Mouse (Mus musculus): Measurements from ENCODE around the gene Brwd1. TPM values are rescaled to one million over a fixed set of nuclear protein-coding genes. Genes with fewer than 3 reads are reported as not detected.
"Not testable (repeated sequence)": the region's sequence is repeated elsewhere in the genome, so short reads cannot be mapped to it uniquely, and the experiment has no call there.

The Brwd1 gene
- polyA plus RNA-seq, 1 experiment from 2014 or later, result 141 TPM

DNA sequence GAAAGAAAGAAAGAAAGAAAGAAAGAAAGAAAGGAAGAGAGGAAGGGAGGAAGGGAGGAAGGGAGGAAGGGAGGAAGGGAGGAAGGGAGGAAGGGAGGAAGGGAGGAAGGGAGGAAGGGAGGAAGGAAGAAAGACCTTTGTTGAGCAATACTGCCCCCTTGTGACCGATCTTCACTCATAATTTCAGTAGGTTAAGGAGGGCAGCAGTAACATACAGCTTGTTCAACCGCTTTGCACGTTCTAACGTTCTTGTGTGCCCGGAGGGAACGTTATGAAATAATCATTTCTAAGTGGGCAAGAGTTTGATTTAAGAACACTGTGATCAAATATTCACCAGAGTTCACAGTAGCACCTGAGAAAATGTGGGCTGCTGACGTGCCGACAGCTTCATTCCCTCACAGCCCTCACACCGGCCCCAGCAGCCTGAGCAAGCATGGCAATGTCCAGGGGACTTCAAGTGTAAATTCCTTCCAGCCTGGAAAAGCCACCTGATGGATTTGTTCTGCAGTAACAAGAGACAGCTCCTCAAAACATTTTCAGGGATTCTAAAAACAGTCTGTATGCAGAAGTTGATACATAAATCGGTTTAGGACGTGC is 117.8 kb downstream of the Brwd1 start:
- H3K36me3 ChIP-seq, result no peaks in the 10 kb centered on the region
- no peak for ATAC-seq (ENCODE audit: insufficient number of reproducible peaks, insufficient read depth, low FRiP score, low TSS enrichment)
- peaks cover 12% of the 10 kb centered on the region for H3K4me1 ChIP-seq
- no peak overlapping the region for H3K9ac ChIP-seq
- 46% methylated on average over 11 of the region's 11 CpGs for WGBS
- no peaks in the 10 kb centered on the region for H3K27me3 ChIP-seq
- H3K9me3 ChIP-seq, result no peaks in the 10 kb centered on the region
- no peak overlapping the region for H3K4me3 ChIP-seq
- H3K27ac ChIP-seq, result no peak overlapping the region
- no peak overlapping the region for H3K4me2 ChIP-seq (replicated peaks)

DNA sequence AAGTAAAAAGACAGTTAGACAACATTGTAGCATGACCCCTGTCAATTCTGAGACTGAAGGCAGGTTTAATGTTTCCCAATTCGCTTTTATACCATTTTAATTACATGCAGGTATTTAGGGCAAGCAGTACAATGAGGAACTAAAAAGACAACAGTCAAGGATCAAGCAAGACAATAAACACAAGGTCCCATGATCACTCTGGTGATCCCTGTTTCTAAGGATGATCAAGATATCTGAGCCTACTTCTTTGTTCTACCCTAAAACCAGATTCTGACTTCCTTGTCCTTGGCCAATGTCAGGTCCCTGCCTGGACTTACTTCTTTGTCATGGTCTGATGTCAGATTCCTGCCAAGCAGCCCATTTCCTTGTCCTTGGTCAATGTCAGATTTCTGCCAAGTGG is 120.8 kb downstream of the Brwd1 start:
- H3K4me2 ChIP-seq (replicated peaks); H3K36me3 ChIP-seq; H3K27ac ChIP-seq; H3K9ac ChIP-seq; H3K27me3 ChIP-seq; ATAC-seq (ENCODE audit: insufficient number of reproducible peaks, insufficient read depth, low FRiP score, low TSS enrichment); H3K4me3 ChIP-seq; H3K9me3 ChIP-seq: not testable (repeated sequence)
- peaks cover 12% of the 10 kb centered on the region for H3K4me1 ChIP-seq
- 43% methylated on average over 1 of the region's 1 CpGs for WGBS

DNA sequence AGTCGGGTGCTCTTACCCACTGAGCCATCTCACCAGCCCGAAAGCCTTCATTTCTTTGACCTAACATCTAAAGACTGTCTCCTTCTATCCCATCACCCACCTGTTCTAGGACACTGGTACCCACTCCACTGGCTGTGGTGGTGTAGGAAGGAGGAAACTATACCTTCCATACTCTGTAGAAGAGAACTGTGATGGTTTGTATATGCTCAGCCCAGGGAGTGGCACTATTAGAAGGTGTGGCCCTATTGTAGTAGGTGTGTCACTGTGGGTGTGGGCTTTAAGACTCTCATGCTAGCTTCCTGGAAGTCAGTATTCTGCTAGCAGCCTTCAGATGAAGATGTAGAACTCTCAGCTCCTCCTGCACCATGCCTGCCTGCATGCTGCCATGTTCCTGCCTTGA is 121.6 kb downstream of the Brwd1 start:
- H3K4me1 ChIP-seq, result peaks cover 12% of the 10 kb centered on the region
- H3K27ac ChIP-seq; H3K9me3 ChIP-seq; H3K27me3 ChIP-seq; H3K4me2 ChIP-seq (replicated peaks); H3K36me3 ChIP-seq; H3K4me3 ChIP-seq; ATAC-seq (ENCODE audit: insufficient number of reproducible peaks, insufficient read depth, low FRiP score, low TSS enrichment); H3K9ac ChIP-seq: not testable (repeated sequence)
- WGBS, result 98% methylated on average over 2 of the region's 2 CpGs

DNA sequence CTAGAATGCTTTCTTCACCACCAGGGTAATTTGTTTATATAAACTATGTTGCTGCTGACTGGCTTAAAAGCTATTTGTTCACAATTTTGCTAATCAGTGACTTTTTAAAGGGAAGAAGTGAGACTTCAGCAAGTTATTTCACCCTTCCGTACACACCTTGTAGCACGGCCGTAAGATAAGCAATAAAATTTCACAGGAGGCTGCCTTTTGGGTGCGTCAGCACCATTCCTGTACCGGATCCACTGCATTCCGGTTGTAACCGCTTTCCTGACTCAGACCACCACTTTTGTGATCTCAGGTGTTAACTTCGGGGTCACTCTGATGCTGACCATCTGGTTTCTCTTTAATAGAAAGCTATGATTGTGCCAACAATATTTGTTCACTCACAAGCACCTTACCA is 124.2 kb downstream of the Brwd1 start:
- H3K27ac ChIP-seq, result no peak overlapping the region
- H3K4me2 ChIP-seq (replicated peaks), result no peak overlapping the region
- H3K9ac ChIP-seq, result no peak overlapping the region
- no peaks in the 10 kb centered on the region for H3K27me3 ChIP-seq
- H3K36me3 ChIP-seq, result no peaks in the 10 kb centered on the region
- H3K4me3 ChIP-seq, result no peak overlapping the region
- ATAC-seq (ENCODE audit: insufficient number of reproducible peaks, insufficient read depth, low FRiP score, low TSS enrichment), result no peak
- H3K9me3 ChIP-seq, result no peaks in the 10 kb centered on the region
- peaks cover 10% of the 10 kb centered on the region for H3K4me1 ChIP-seq
- 89% methylated on average over 8 of the region's 8 CpGs for WGBS

DNA sequence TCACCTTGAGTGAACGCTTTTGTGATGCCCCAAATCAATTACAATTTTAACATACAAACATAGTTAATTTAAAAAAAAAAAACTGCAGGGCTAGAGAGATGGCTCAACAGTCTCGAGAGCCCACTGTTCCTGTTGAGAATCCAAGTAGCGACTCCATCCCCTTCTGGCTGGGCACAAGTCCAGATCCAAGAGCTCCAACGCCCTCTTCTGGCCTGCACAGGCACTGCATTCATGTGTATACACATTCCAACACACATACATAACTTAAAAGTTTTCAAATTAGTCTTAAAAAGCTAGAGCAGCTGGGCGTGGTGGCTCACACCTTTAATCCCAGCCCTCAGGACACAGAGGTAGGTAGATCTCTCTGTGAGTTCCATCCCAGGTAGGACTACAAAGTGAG is 125.7 kb downstream of the Brwd1 start:
- no peaks in the 10 kb centered on the region for H3K9me3 ChIP-seq
- 69% methylated on average over 5 of the region's 5 CpGs for WGBS
- H3K27me3 ChIP-seq, result no peaks in the 10 kb centered on the region
- H3K4me2 ChIP-seq (replicated peaks), result no peak overlapping the region
- no peak overlapping the region for H3K4me3 ChIP-seq
- H3K4me1 ChIP-seq, result no peaks in the 10 kb centered on the region
- ATAC-seq (ENCODE audit: insufficient number of reproducible peaks, insufficient read depth, low FRiP score, low TSS enrichment), result no peak
- H3K27ac ChIP-seq, result no peak overlapping the region
- H3K9ac ChIP-seq, result no peak overlapping the region
- H3K36me3 ChIP-seq, result no peaks in the 10 kb centered on the region

DNA sequence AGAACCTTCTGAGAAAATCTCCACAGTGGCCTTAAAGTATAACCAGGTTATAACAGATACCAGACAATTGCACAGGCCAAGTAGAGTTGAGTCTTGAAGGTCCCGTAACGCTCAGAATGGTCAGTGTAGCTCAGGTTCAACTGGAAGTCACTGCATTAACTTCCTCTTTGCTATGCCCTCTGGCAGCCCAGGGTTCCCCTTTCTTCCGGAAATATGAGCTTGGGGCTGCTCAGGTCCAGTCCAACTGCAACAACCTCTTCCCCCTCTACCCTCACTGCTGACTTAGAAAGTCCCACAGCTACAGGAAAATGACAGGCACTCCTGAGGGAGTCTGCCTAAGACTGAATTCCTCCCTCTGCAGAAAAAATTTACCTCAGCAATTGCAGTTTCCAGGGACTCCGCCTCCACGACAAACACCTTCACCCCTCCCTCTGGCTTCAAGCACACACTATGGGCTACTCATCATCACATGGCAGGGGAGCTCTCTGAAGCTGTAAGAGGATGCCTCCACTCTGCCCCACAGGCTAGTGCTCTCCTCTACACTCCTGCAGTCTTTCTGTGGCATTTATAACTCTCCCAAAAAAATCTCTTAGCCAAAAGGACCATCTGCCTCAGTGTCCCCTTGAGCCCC is 126.5 kb downstream of the Brwd1 start:
- H3K4me1 ChIP-seq, result no peaks in the 10 kb centered on the region
- 73% methylated on average over 5 of the region's 5 CpGs for WGBS

DNA sequence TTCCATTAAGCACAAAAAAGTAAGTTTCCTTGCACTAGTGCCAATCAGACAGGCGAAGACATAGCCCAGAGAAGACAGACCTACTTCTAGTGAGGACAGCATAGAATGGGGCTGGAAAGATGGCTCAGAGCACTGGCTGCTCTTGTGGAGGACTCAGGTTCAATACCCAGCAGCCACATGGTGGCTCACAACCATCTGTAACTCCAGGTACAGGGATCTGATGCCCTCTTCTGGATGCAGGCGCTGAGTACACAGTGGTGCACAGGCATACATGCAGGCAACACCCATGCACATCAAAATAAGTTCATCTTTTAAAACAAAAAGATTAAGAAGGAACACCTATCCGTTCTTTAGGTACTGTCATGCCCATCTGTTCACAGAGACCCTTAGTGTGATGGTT is 128.0 kb downstream of the Brwd1 start:
- H3K27ac ChIP-seq, result no peak overlapping the region
- no peak for ATAC-seq (ENCODE audit: insufficient number of reproducible peaks, insufficient read depth, low FRiP score, low TSS enrichment)
- H3K36me3 ChIP-seq, result no peaks in the 10 kb centered on the region
- H3K4me1 ChIP-seq, result no peaks in the 10 kb centered on the region
- H3K9ac ChIP-seq, result no peak overlapping the region
- no peaks in the 10 kb centered on the region for H3K27me3 ChIP-seq
- WGBS, result 81% methylated on average over 3 of the region's 3 CpGs
- no peak overlapping the region for H3K4me3 ChIP-seq
- H3K4me2 ChIP-seq (replicated peaks), result no peak overlapping the region
- H3K9me3 ChIP-seq, result no peaks in the 10 kb centered on the region

More for the DNA sequence above, 126.5 kb downstream of the Brwd1 start:
- H3K27me3 ChIP-seq, result no peaks in the 10 kb centered on the region
- no peak overlapping the region for H3K4me3 ChIP-seq
- ATAC-seq (ENCODE audit: insufficient number of reproducible peaks, insufficient read depth, low FRiP score, low TSS enrichment), result no peak
- no peak overlapping the region for H3K4me2 ChIP-seq (replicated peaks)
- H3K36me3 ChIP-seq, result no peaks in the 10 kb centered on the region
- no peak overlapping the region for H3K9ac ChIP-seq
- no peaks in the 10 kb centered on the region for H3K9me3 ChIP-seq
- H3K27ac ChIP-seq, result no peak overlapping the region

DNA sequence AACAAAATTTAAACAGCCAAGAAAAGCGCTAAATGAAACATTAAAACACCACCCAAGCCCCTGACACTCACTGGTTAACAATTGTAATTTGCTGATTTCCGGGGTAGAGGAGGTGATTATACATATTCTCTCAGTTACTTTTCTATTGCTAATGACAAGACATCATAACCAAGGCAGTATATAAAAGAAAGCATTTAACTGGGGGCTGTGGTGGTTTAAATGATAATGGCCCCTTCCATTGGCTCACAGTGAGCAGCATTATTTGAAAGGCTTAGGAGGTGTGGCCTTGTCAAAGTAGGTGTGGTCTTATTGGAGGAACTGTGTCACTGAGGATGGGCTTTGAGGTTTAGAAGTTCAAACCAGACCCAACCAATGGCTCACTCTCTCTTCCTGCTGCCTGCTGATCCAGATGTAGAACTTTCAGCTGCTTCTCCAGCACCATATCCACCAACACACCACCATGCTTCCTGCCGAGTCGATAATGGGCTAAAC is 129.1 kb downstream of the Brwd1 start:
- Histone ChIP-seq H3K4me1 (no peaks in the 10 kb centered on the region), H3K9me3 (no peaks in the 10 kb centered on the region), H3K4me2 (replicated peaks) (no peak overlapping the region), H3K36me3 (no peaks in the 10 kb centered on the region), H3K27me3 (no peaks in the 10 kb centered on the region), H3K27ac (no peak overlapping the region), H3K9ac (no peak overlapping the region), H3K4me3 (no peak overlapping the region)
- WGBS, result 92% methylated on average over 4 of the region's 4 CpGs
- no peak for ATAC-seq (ENCODE audit: insufficient number of reproducible peaks, insufficient read depth, low FRiP score, low TSS enrichment)

DNA sequence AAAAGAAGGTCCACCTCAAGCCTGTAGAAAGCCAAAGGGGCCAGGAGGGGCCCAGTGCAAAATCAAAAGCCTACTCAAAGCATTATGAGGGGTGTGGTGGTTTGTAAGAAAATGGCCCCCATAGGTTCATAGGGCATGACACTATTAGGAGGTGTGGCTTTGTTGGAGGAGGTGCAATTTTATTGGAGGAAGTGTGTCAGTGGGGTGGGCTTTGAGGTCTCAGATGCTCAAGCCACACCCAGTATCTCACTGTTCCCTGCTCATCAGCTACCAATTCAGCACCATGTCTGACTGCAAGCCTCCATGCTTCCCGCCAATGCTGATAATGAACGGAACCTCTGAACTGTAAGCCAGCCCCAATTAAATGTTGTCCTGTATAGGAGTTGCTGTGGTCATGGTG is 130.9 kb downstream of the Brwd1 start:
- Histone ChIP-seq H3K36me3 (no peaks in the 10 kb centered on the region), H3K4me2 (replicated peaks) (no peak overlapping the region), H3K9me3 (no peaks in the 10 kb centered on the region), H3K9ac (no peak overlapping the region), H3K4me3 (no peak overlapping the region), H3K27me3 (no peaks in the 10 kb centered on the region), H3K4me1 (no peaks in the 10 kb centered on the region), H3K27ac (no peak overlapping the region)
- WGBS, result 89% methylated on average over 2 of the region's 2 CpGs
- no peak for ATAC-seq (ENCODE audit: insufficient number of reproducible peaks, insufficient read depth, low FRiP score, low TSS enrichment)

DNA sequence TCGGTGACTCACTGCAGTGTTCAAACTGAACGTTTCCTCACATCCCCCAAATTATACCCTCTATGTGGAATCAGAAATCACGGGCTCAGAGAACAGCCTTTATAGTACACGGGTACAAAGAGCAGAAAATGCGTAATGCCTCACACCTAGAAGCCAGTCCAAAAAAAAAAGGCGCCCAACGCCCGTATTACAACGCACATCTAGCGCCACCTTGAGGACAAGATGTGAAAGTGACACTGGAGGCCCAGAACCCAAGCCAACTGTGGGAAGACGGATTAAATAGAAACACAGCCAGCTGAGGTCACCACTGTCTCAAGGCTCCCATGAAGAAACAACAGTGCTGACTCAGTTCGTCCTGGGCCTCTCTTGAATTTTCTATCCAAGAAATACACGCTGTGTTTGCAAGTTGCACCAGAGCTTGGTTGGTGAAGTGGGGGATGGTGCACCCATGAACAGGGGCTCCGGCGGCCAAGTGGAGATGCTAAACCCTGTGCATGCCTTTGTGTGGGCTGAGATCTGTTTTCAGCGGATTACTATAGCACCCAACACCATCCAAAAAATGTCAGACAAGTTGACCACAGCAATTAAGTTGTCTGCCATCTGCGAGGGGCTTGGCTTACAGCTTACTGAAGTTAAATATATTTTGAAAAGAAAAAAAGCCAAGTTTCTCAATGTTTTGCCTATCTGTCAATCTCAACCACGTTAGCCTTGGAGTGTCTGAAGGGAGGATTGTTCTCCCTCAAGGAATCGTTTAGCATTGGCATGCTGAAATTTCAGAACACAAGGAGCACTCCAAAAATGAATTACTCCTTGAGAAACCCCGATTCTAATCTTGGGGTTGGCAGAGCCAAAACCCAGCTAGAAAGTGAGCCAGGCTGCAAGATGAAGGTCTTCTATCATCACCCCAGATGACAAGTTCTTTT is 136.7 kb downstream of the Brwd1 start:
- no peaks in the 10 kb centered on the region for H3K36me3 ChIP-seq
- no peak overlapping the region for H3K4me2 ChIP-seq (replicated peaks)
- no peaks in the 10 kb centered on the region for H3K9me3 ChIP-seq
- ATAC-seq (ENCODE audit: insufficient number of reproducible peaks, insufficient read depth, low FRiP score, low TSS enrichment), result peak; percentile 73
- no peak overlapping the region for H3K9ac ChIP-seq
- no peak overlapping the region for H3K4me3 ChIP-seq
- H3K4me1 ChIP-seq, result no peaks in the 10 kb centered on the region
- 19% methylated on average over 20 of the region's 20 CpGs for WGBS
- H3K27ac ChIP-seq, result peak overlapping the region; percentile 52
- H3K27me3 ChIP-seq, result no peaks in the 10 kb centered on the region

DNA sequence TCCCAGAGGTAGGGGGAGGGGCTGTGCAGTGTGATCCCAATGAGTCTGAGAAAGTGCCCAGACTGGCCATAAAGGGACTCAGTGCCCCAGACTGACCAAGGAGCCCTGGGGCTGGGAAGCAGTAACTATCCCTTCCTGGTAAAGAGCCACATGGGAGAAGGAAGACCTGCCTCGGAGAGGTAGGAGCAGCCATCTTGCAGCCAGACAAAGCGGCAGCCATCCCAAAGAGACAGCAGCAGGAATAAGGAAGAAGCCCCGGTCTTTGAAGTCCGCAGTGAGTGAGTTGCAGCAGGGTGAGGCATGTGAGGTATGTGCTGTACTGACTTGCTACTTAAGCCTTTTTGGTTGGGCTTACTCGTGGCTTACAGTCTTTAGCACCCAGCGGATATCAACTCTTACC is 139.1 kb downstream of the Brwd1 start:
- WGBS, result 82% methylated on average over 6 of the region's 6 CpGs
- Histone ChIP-seq H3K9ac (no peak overlapping the region), H3K4me3 (no peak overlapping the region), H3K36me3 (no peaks in the 10 kb centered on the region), H3K27me3 (no peaks in the 10 kb centered on the region), H3K27ac (no peak overlapping the region), H3K9me3 (no peaks in the 10 kb centered on the region), H3K4me2 (replicated peaks) (no peak overlapping the region), H3K4me1 (no peaks in the 10 kb centered on the region)
- ATAC-seq (ENCODE audit: insufficient number of reproducible peaks, insufficient read depth, low FRiP score, low TSS enrichment), result no peak

All from embryonic facial prominence, embryonic 12.5 days (tissue).